Mouse (Mus musculus): ENCODE results near the gene G430095P16Rik. TPM values are rescaled to one million over a fixed set of nuclear protein-coding genes. Genes with fewer than 3 reads are reported as not detected.

The G430095P16Rik gene
- polyA plus RNA-seq, 1 experiment from 2014 or later, result 0.89 TPM

- Histone ChIP-seq H3K27ac (ENCODE audit: low read depth, low read length) (peak overlapping the region; percentile 71), H3K4me2 (ENCODE audit: low read length) (peak overlapping the region; percentile 98), H3K4me3 (ENCODE audit: low read length) (peak overlapping the region; percentile 84), H3K9me3 (ENCODE audit: control insufficient read depth, low read length) (no peaks in the 10 kb centered on the region), H3K9ac (ENCODE audit: low read depth, low read length) (peak overlapping the region; percentile 74), H3K36me3 (ENCODE audit: control insufficient read depth, insufficient read depth, low read length) (peaks cover 15% of the 10 kb centered on the region), H3K27me3 (replicated peaks; ENCODE audit: control insufficient read depth, insufficient read depth, low read length) (no peaks in the 10 kb centered on the region), H3K4me1 (ENCODE audit: control insufficient read depth, insufficient read depth, low read depth, low read length) (peaks cover 39% of the 10 kb centered on the region)
- under 1% methylated on average over 46 of the region's 47 CpGs for WGBS
- ATAC-seq, result peak; percentile 86
Observed at GRCm38 (mm10) chr8:84689091-84689915, 33.5 kb upstream of the G430095P16Rik start.

- Histone ChIP-seq H3K4me2 (ENCODE audit: low read length) (no peak overlapping the region), H3K9ac (ENCODE audit: low read depth, low read length) (no peak overlapping the region), H3K36me3 (ENCODE audit: control insufficient read depth, insufficient read depth, low read length) (peaks cover 31% of the 10 kb centered on the region), H3K9me3 (ENCODE audit: control insufficient read depth, low read length) (no peaks in the 10 kb centered on the region), H3K4me3 (ENCODE audit: low read length) (no peak overlapping the region), H3K27ac (ENCODE audit: low read depth, low read length) (no peak overlapping the region), H3K27me3 (replicated peaks; ENCODE audit: control insufficient read depth, insufficient read depth, low read length) (no peaks in the 10 kb centered on the region), H3K4me1 (ENCODE audit: control insufficient read depth, insufficient read depth, low read depth, low read length) (peaks cover 14% of the 10 kb centered on the region)
- ATAC-seq, result no peak
- 81% methylated on average over 4 of the region's 4 CpGs for WGBS
Observed at GRCm38 (mm10) chr8:84693332-84693731, 29.5 kb upstream of the G430095P16Rik start.

DNA sequence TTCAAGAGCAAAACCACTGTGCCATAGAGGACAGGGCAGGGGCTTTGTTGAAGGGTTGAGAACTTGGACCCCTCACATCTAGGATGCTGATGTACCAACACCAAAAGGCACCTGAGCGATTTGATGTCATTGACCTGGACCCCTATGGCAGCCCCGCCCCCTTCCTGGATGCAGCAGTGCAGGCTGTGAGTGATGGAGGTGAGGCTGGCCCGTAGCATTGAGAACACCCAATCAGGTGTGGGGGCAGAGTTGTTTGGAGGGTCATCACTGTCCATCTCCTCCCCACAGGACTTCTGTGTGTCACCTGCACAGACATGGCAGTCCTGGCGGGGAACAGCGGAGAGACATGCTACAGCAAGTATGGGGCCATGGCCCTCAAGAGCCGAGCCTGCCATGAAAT, 27.7 kb upstream of the G430095P16Rik start:
- H3K36me3 ChIP-seq (ENCODE audit: control insufficient read depth, insufficient read depth, low read length), result peaks cover 33% of the 10 kb centered on the region
- ATAC-seq, result no peak
- H3K4me3 ChIP-seq (ENCODE audit: low read length), result no peak overlapping the region
- H3K4me2 ChIP-seq (ENCODE audit: low read length), result no peak overlapping the region
- no peaks in the 10 kb centered on the region for H3K27me3 ChIP-seq (replicated peaks; ENCODE audit: control insufficient read depth, insufficient read depth, low read length)
- WGBS, result 98% methylated on average over 6 of the region's 6 CpGs
- no peaks in the 10 kb centered on the region for H3K9me3 ChIP-seq (ENCODE audit: control insufficient read depth, low read length)
- H3K4me1 ChIP-seq (ENCODE audit: control insufficient read depth, insufficient read depth, low read depth, low read length), result peaks cover 4% of the 10 kb centered on the region
- no peak overlapping the region for H3K9ac ChIP-seq (ENCODE audit: low read depth, low read length)
- H3K27ac ChIP-seq (ENCODE audit: low read depth, low read length), result no peak overlapping the region

- no peaks in the 10 kb centered on the region for H3K9me3 ChIP-seq (ENCODE audit: control insufficient read depth, low read length)
- no peak overlapping the region for H3K27ac ChIP-seq (ENCODE audit: low read depth, low read length)
- H3K4me2 ChIP-seq (ENCODE audit: low read length), result no peak overlapping the region
- H3K36me3 ChIP-seq (ENCODE audit: control insufficient read depth, insufficient read depth, low read length), result peaks cover 23% of the 10 kb centered on the region
- no peak overlapping the region for H3K9ac ChIP-seq (ENCODE audit: low read depth, low read length)
- no peaks in the 10 kb centered on the region for H3K4me1 ChIP-seq (ENCODE audit: control insufficient read depth, insufficient read depth, low read depth, low read length)
- WGBS, result 90% methylated on average over 14 of the region's 14 CpGs
- H3K4me3 ChIP-seq (ENCODE audit: low read length), result no peak overlapping the region
- peaks cover 4% of the 10 kb centered on the region for H3K27me3 ChIP-seq (replicated peaks; ENCODE audit: control insufficient read depth, insufficient read depth, low read length)
- no peak for ATAC-seq
Observed at GRCm38 (mm10) chr8:84697166-84698130, 25.4 kb upstream of the G430095P16Rik start.

DNA sequence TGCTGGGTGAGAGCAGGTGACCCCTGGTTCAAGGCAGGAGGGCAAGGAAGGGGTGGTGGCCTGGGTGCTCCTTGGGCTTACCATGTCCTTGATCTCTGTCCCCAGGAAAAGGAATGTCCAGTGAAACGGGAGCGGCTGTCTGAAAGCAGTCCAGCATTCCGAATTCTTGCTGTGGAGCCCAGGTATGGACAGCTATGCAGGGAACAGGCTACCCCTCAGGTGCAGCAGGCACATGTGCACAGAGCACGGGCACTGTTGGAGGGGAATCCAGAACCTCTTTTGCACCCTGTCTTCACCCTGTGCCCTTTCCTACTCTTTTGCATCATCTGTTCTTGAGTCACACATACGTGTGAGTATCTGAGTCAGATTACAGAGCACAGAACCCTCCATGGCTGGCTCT, 24.5 kb upstream of the G430095P16Rik start:
- no peak overlapping the region for H3K4me3 ChIP-seq (ENCODE audit: low read length)
- H3K4me2 ChIP-seq (ENCODE audit: low read length), result no peak overlapping the region
- H3K27ac ChIP-seq (ENCODE audit: low read depth, low read length), result no peak overlapping the region; the same call in 1 of the 2 replicates
- WGBS, result 95% methylated on average over 5 of the region's 5 CpGs
- peaks cover 23% of the 10 kb centered on the region for H3K36me3 ChIP-seq (ENCODE audit: control insufficient read depth, insufficient read depth, low read length)
- H3K9ac ChIP-seq (ENCODE audit: low read depth, low read length), result no peak overlapping the region
- no peaks in the 10 kb centered on the region for H3K9me3 ChIP-seq (ENCODE audit: control insufficient read depth, low read length)
- H3K4me1 ChIP-seq (ENCODE audit: control insufficient read depth, insufficient read depth, low read depth, low read length), result no peaks in the 10 kb centered on the region
- no peak for ATAC-seq
- H3K27me3 ChIP-seq (replicated peaks; ENCODE audit: control insufficient read depth, insufficient read depth, low read length), result peaks cover 11% of the 10 kb centered on the region

DNA sequence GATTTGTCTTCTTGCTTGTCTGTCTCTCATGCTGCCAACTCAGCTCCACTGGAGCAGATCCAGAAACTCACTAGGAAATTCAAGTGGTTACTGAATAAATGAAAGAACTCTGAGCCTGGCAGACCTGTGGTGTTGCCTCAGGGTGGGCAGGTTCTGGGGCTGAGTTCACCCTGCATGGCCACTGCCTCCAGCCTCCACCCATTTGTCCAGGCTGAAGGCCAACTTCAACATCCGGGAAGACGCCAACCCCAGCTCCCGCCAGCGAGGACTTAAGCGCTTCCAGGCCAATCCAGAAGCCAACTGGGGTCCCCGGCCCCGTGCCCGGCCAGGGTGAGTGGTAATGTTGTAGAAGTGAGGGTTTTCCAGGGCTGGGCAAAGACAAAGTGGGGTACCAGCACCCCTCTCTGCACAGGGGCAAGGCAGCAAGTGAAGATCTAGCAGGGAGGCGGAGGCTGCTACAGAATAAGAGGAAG, 23.8 kb upstream of the G430095P16Rik start:
- WGBS, result 89% methylated on average over 9 of the region's 9 CpGs
- H3K9me3 ChIP-seq (ENCODE audit: control insufficient read depth, low read length), result no peaks in the 10 kb centered on the region
- H3K4me1 ChIP-seq (ENCODE audit: control insufficient read depth, insufficient read depth, low read depth, low read length), result peaks cover 3% of the 10 kb centered on the region
- H3K9ac ChIP-seq (ENCODE audit: low read depth, low read length), result no peak overlapping the region
- no peak overlapping the region for H3K4me2 ChIP-seq (ENCODE audit: low read length)
- peaks cover 18% of the 10 kb centered on the region for H3K36me3 ChIP-seq (ENCODE audit: control insufficient read depth, insufficient read depth, low read length)
- ATAC-seq, result no peak
- H3K4me3 ChIP-seq (ENCODE audit: low read length), result no peak overlapping the region
- peaks cover 17% of the 10 kb centered on the region for H3K27me3 ChIP-seq (replicated peaks; ENCODE audit: control insufficient read depth, insufficient read depth, low read length)
- H3K27ac ChIP-seq (ENCODE audit: low read depth, low read length), result peak overlapping the region; percentile 40

- WGBS, result 54% methylated on average over 7 of the region's 7 CpGs
- H3K4me1 ChIP-seq (ENCODE audit: control insufficient read depth, insufficient read depth, low read depth, low read length), result peaks cover 7% of the 10 kb centered on the region
- peaks cover 18% of the 10 kb centered on the region for H3K36me3 ChIP-seq (ENCODE audit: control insufficient read depth, insufficient read depth, low read length)
- H3K9ac ChIP-seq (ENCODE audit: low read depth, low read length), result no peak overlapping the region
- no peak overlapping the region for H3K4me3 ChIP-seq (ENCODE audit: low read length)
- H3K4me2 ChIP-seq (ENCODE audit: low read length), result no peak overlapping the region
- peak overlapping the region; percentile 40 for H3K27ac ChIP-seq (ENCODE audit: low read depth, low read length)
- peaks cover 17% of the 10 kb centered on the region for H3K27me3 ChIP-seq (replicated peaks; ENCODE audit: control insufficient read depth, insufficient read depth, low read length)
- ATAC-seq, result 0 out of 2 replicates have a peak, but pooled peaks have one; percentile 16
- no peaks in the 10 kb centered on the region for H3K9me3 ChIP-seq (ENCODE audit: control insufficient read depth, low read length)
Observed at GRCm38 (mm10) chr8:84699861-84700322, 22.9 kb upstream of the G430095P16Rik start.

DNA sequence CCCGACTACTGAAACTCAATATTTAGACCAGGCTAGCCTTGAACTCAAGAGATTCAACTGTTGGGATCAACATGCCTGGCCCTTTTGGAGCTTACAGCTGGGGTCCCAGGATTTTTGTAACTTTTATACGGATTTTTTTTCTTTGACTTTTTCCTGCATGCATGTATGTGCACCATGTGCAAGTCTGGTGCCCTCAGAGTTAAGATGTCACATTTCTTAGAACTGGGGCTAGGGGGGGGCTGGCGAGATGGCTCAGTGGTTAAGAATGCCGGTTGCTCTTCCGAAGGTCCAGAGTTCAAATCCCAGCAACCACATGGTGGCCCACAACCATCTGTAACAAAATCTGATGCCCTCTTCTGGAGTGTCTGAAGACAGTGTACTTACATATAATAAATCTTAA, 22.3 kb upstream of the G430095P16Rik start:
- H3K4me2 ChIP-seq (ENCODE audit: low read length), result no peak overlapping the region
- no peak overlapping the region for H3K4me3 ChIP-seq (ENCODE audit: low read length)
- H3K9me3 ChIP-seq (ENCODE audit: control insufficient read depth, low read length), result no peaks in the 10 kb centered on the region
- H3K27me3 ChIP-seq (replicated peaks; ENCODE audit: control insufficient read depth, insufficient read depth, low read length), result peaks cover 17% of the 10 kb centered on the region
- H3K36me3 ChIP-seq (ENCODE audit: control insufficient read depth, insufficient read depth, low read length), result peaks cover 18% of the 10 kb centered on the region
- no peak for ATAC-seq
- no peak overlapping the region; the same call in 1 of the 2 replicates for H3K27ac ChIP-seq (ENCODE audit: low read depth, low read length)
- WGBS, result 87% methylated on average over 5 of the region's 5 CpGs
- peaks cover 10% of the 10 kb centered on the region for H3K4me1 ChIP-seq (ENCODE audit: control insufficient read depth, insufficient read depth, low read depth, low read length)
- H3K9ac ChIP-seq (ENCODE audit: low read depth, low read length), result no peak overlapping the region
